Mouse (Mus musculus): ENCODE measurements around the gene Kazald1.

DNA sequence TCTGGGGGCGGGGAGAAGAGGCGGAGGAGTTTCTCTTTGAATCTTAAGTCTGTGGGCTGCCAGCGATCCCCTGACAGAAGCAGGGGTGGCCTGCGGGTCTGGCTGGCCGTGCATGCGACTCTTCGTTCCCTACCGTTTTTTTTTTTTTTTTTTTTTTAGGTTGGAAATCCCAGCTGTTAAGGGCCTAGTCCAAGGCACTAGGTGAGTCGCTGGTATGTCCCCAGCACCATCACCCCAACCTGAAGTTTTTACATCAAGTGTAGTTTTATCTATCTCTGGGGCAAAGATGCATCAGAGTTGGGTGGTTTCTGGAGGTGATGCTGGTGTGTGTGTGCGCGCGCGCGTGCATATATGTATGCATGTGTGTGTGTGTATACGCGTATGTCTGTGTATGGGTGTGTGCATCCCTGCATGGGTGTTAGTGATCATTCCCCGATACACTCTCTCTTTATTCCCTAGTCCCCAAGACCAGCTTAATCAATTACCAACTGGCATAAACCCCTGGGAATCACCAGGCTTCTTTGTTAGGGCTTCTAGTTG lies 1.1 kb downstream of the Kazald1 start:
- TF ChIP-seq HCFC1 (IDR thresholded peaks at IDR 0.05; ENCODE audit: low read depth, low read length) (no peak), CTCF (conservative IDR thresholded peaks at IDR 0.05 in 1 of 2, IDR thresholded peaks at IDR 0.05 in 1 of 2; ENCODE audit: low read depth in 2 of 2, low read length in 2 of 2) (no peak), POLR2A (IDR thresholded peaks at IDR 0.05; ENCODE audit: low read depth, low read length) (no peak), RAD21 (IDR thresholded peaks at IDR 0.05; ENCODE audit: low read depth, low read length) (no peak), TCF12 (IDR thresholded peaks at IDR 0.05; ENCODE audit: low read depth, low read length) (no peak)

Measured in CH12.LX (cell line).